Mouse (Mus musculus) lung, adult 18-20 months (tissue): ENCODE data around the gene Slc38a1.
"Not testable (repeated sequence)": the region's sequence is repeated elsewhere in the genome, so short reads cannot be mapped to it uniquely, and the experiment has no call there.

Source experiments
- DNase-seq, 2 experiments: peaks; one replicate each; pipeline ENCODE4 v3.0.0; 2022; ENCODE audit warnings: mixed read lengths in 2 of 2

Gene Slc38a1

DNA sequence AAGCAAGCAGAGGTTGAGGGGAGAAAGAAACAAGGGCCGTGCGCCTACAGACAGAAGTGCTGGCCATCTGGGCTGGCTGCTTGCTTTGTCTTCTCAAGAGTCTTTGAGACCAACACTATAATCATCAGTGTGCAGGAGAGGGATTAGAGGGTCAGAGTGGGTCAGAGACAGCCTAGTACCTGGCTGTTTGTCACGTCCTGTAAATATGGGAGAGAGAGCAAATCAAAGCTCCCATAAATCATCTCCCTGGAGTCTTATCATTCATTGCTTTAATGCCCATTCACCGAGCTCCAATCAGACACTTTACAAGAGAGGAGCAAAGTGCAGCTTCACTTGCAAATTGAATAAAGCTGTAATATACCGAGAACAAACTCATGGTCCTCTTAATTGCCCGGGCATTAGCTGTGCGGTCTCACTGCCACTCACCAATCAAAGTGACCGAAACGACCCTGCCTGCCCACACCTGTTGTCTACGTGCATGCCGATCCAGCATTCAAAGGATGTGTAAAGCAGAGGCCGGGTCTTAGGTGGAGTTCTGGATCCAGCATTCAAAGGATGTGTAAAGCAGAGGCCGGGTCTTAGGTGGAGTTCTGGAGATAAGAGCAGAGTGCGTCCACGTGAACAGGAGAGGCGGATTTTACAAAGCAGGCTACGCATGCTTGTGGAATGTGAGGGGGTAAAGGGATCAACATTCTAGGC lies 15.0 kb upstream of the Slc38a1 start:
- DNase-seq: no peak

DNA sequence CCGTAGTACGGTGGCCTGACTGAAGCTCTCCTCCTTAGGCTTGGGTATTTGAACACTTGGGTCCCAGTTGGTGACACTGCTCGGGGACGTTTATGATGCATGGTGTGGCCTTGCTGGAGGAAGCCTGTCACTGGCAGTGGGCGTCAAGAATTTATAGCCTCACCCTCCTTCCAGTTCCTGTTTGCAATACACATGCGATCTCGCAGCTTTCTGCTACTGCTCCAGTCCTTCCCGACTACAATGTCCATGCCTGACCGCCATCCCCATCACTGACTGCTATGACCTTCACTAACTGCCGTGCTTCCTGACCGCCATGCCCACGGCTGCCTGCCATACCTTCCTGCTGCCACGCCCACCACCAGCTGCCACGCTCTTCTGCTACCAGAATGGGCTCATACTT lies 12.8 kb upstream of the Slc38a1 start:
- DNase-seq: no peak

DNA sequence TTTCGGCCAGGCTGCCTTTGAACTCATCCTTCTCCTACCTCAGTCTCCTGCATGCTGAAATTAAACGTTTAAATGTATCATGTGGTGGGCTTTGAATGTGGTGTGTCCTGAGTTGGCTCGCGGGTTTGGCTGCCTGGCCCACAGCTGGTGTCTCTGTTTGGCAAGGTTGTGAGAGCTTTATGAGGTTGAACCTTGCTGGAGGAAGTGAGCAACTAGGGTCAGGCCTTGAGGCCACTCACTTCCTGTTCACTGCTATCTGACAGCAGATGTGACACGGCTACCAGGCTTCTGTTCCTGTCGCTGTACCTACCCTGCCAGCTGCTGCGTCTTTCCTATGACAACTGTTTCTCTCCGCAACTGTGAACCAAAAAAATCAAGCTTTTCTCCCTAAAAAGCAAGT lies 12.0 kb upstream of the Slc38a1 start:
- DNase-seq: peak in 1 of 2 experiments; percentile 30

DNA sequence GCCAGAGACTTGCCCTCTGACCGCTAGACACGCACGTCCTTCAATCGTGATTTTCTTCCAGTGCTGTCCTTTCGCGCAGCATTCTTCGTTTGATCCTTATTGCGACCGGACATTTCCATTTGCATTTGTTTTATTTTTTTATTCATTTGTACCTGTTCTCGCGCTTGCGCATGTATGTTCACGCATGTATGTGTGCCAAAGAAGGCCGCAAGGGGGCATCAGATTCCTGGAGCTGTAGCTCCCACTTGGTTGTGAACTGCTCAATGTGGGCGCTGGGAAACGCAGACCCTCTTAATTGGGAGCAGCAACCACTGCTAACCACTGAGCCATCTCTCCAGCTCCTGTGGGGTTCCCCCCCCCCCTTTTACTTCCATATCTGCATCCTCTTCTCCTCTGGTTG lies 10.3 kb upstream of the Slc38a1 start:
- DNase-seq: no peak

DNA sequence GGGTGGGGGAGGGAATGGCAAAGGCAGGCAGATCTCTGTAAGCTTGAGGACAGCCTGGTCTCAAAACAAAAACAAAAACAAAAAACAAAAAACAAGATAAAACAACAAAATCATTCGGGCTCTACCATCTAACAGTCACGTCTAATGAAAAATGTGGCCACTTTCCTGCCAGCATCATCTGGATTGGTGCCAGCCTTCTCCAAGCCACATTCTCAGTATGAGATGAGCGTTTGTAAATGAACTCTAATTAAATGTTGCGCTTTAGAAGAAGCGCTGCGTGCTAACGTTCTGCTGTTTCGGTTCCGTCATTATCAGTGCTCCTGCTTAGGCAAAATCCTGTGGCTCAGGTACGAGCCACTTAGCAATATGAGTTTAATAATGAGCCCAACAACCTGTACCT lies 9.8 kb upstream of the Slc38a1 start:
- no peak for DNase-seq

DNA sequence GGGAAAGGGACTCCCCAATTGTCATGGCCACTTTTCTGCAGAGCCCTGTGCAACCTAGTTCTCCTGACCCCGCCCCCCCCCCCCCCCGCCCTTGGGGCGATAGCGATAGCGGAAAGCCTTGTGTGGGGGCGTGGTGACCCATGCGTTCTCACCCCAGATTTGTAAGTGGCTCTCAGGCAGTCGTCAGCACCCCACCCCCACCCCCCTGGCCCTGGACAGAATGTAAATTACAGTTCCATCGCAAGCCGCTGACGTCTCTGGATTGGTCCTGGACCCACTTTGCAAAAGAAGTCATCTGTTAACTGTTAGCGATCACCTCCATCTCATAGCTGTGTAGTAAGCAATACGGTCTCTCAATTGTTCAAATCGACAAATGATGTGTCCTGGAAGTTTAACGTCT lies 4.7 kb upstream of the Slc38a1 start:
- DNase-seq: no peak

DNA sequence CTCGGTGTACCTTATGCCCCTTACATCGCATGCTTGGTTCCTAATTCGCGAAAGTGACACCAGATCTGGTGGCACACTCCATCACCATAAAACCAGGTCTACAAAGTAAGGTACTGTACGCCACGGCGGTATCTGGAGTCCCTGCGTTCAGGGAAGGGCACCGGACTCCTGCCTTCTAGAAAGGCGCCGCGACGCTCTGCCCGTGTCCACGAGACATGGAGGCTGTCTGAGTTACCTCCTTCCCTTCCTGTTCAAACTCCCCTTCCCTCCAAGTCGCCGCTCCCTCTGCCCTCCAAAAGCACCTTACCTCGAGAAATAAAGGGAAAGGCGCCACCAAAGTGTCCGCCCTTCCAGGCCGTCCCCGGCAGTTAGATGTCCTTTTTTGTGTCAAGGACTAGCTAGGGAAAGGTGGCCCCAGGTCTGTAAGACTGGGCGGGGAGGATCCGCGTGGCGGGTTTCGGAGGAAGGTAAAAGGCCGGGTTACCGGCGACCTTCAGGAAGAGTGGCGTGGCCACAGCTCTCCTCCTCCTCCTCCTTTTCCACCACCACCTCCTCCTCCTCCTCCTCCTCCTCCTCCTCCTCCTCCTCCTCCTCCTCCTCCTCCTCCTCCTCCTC lies 785 bp downstream of the Slc38a1 start:
- DNase-seq: peak; percentile 30 to 34

DNA sequence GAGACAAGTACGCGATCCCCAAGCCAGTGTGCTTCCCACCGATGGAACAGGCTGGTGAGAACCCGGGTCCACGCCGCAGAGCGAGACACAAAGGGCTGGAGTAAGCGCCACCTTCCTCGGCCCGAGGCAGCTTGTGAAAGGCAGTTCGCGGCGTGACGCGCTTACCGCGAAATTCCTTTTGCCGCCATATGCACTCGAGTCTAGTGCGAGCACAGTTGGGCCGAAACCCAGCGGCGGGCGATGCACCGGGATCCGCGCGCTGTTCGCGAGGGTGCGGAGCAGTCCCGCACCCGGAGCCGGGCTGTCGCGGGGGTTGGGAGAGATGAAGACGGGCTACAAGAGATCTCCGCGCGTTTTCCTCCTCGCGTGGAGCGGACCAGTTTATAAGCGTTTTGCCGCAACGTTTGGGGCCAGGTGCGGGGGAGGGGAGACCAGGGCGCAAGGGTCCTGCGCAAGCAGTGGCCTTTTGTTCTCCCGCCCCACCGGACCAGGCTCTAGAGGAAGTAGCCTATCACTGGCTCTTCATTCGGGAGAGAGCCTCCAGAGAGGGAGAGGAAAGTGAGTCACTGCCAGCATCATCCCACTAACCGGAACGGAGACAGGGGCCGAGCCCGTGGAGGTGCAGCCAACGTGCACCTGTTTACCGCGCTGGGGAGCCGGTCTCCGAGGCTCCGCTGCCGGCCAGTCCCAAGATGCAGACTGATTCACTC lies 1.4 kb downstream of the Slc38a1 start:
- peak; percentile 56 to 57 for DNase-seq

DNA sequence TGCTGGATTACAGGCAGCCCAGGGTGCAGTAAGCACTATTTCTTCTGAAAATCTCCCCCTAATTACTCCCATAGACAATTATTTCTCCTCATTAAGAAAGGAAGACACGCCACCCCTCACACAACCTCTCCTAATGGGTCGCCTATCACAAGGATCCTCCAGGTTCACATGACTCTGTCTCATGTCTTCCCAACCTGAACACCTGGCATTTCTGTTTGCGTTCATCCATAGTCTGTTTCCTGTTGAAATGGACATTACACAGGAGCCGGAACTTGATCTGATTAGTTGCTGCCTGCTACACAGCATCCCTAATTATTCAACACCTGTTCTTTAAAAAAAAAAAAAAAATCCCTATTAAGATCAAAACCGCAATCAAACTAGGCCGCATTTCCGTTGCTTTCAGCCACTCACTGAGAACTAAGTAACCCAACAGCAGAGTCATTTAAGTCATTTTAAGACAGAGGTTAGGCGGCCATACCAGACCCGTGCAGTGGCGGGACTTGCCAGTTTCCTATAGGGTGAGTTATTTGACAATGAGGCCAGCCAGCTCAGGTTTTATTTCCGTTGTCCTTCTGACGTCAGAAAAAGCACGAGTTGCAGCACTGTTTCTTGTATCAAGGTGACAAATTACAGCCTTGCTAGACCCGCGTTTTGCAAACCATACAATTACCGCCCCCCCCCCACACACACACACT lies 2.3 kb downstream of the Slc38a1 start:
- peak; percentile 32 to 36 for DNase-seq

DNA sequence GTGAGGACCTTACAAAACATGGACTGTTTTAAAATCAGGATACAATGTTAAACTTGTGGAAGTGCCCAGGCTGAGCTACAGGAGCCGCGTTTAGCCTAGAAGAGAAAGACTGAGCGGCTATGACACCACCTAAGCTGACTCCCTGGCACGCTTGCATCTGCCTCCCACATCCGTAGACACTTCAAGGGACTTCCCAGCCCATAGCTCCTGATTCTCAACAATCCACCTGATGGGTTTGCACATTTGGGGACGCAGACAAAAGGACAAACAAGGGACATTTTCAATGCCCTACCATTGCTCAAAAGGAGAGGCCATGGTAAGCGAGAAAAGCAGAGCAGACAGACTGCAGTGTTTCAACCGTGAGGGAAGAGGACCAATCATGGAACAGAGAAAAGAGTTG lies 3.1 kb downstream of the Slc38a1 start:
- no peak for DNase-seq

DNA sequence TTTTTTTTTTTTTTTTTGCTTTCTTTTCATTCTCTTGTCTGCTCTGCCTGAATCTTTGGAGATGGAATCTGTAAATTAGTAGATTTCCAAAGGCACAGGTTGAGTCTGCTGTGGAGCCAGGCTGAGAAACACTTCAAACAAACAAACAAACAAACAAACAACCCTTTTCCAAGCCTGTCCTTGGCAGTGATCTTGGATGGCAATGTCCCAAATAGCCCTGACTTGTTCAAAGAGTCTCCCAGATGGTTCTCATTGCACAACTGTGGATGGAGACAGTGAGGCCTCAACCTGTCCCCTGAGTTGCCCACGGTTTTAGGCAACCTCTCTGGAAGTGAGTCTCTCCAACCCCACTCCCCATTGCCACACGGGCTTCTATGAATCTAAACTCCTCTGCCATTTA lies 4.1 kb downstream of the Slc38a1 start:
- DNase-seq: no peak

DNA sequence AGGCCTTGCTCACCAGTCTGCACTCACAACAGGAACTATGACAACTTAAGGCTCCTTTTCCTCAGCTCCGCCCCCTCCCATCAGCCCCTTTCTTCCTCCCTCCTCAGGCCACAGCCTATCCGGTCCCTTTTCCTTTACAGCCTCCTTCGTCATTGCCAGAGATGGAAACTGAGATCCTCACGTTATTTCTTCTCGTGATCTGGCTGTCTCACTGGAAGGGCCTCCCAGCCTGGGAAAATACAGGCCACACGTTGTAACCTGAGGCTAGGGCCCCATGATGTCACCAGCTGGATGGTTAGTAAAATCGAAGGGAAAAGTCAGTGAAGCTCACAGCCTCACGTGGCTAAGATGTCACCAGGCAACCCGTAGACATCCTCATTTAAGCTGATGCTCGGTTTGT lies 4.5 kb downstream of the Slc38a1 start:
- peak; percentile 54 for DNase-seq

DNA sequence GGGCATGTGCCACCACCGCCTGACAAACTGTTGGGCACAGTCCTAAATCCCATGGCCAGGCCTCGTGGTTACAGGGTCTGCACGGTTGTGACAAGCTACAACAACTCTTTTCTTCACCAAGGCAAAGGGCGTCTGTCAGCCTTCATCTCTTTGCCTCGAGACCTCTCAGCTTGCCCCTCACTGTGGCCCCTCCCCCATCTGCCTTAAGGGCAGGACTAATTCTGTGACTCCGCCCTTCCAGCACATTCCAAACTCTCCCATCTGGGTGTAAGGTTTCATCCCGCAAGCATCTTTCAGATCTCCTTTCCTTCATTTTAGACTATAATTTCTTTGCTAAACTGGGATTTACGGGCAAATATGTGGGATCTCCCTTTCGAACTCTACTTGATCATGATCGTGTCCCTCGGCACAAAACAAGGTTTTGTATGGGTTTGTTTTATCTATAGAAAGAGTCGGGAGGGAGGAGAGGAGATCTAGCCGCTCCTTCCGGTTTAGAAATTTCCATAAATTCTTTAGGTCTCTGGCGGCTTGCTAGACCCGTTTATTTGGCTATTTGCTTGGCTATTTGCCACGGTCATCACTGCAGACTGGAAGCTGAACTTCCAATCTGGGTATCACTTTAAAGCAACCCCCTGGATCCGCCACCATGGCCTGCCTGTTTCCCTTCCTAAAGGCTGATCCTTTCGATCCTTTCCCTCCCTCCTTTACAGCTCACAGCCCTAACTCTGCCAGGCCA lies 7.9 kb downstream of the Slc38a1 start:
- DNase-seq: peak in 1 of 2 experiments; percentile 24

DNA sequence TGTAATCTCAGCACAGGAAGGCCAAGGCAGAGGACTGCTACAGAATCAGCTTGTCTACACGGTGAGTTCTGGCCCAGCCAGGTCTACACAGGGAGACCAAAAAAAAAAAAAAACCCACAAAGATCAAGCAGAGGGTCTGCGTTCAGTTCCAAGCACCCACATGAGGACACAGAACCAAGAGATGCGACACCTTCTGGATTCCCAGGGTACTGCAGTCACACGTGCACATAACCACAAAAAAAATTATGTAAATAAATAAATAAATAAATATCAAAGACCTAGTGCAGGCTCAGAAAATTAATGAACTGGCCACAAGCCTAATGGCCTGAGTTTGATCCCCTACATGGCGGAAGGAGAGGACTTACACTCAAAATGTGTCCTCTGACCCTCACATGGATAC lies 10.5 kb downstream of the Slc38a1 start:
- DNase-seq: no peak

DNA sequence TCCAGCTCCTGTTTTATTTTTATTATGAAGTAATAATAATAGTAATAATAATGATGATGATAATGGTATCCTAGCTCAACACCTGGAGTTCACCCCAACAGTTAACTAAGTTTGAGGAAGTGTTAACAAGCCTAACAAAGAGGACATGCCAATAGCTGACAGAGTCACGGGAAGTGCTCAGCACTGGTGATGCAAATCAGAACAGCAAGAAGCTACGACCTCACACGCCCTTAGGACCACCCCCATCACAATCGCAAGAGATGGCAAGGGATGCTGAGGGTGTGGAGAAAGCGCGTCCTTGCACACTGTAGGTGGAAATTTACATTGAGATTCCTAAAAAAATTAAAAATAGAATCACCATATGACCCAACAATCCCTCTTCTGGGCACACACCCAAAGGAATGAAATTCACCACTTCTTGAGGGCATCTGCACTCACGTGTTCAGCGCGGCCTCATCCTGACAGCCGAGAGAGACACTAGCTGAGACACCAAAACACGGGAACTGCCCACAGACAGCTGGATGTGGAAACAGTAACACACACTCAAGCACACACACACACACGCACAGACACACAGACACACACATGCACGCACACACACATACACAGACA lies 11.5 kb downstream of the Slc38a1 start:
- DNase-seq: no peak

DNA sequence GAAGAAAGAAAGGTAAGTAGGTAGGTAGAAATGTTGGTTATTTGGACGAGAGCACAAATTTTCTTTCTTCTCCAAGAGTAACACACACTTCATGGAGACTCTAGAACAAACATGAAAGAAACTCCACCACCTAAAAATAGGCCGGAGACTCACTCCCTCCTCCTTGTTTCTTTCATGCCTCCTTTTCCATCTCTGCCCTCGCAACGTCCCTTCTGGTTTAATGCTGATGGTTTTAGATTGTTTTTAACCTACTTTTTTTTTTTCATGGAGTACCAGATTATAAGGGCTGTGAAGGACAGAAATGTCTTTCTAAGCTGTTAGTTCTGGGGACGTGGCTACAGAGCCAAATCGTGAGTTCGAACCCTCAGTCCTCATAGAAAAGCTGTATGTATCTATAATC lies 14.5 kb downstream of the Slc38a1 start:
- DNase-seq: no peak

DNA sequence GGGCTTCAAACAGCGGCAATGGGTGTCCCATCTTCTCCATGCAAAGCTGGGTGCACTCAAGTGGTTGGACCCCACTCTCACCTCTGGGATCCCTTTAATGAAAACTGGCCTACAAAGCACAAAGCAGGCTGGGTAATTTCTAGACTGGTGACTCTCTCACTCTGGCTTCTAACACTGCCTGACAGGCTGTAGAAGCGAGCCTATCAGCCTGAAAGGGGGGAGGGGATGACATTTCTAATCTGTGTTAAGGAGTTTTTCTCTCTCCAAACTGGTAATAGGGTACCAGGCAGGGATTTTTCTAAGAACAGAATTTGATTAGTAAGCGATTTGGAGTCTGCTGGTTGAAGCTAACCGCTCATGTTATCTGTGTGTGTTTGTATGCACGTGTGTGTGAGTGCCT lies 15.8 kb downstream of the Slc38a1 start:
- no peak for DNase-seq

DNA sequence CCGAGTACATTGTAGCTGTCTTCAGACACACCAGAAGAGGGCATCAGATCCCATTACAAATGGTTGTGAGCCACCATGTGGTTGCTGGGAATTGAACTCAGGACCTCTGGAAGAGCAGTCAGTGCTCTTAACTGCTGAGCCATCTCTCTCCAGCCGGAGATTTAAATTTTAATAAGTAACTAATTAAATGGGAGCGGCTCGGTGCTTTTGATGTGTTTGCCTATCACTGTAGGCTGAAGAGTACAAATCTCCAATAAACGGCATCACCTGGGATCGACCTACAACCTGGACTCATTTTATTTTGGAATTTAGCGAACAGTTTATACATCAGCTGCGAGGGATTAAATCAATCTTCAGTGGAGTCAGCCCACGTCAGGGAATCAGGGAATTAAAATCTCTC lies 17.7 kb downstream of the Slc38a1 start:
- not testable (repeated sequence) for DNase-seq

DNA sequence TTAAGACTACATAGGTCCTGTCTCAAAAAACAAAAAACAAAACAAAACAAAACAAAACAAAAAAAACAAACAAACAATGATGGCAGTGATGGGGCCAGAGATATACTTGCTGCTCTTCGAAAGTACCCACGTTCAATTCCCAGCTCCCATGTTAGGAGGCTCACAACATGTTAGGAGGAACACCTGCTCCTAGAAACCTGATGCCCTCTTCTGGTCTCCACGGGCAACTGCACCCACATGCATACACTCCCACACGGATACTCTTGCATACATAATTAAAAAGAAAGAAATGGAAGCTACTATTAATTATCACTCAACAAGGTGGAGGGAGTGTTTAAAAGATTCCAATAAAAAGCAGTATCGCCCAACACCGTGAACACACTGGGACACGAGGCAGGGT lies 20.3 kb downstream of the Slc38a1 start:
- DNase-seq: no peak

DNA sequence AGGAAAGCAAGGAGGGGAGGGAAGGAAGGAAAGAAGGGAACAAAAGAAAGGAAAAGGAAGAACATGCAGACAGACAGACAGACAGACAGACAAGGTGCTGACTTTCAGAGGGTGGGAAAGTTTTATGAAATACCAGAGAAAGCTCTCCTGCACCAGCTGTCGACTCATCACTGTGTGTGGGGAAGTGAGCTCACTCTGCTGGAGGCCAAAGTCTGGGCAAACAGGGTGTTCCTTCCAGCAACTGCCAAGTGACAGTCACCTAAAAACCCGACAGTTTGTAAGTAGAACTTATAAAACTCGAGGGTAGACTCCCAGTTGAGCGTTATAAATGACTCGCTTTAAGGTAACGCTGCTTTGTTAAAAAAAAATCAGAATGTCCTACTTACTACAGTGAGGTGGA lies 21.0 kb downstream of the Slc38a1 start:
- DNase-seq: no peak

DNA sequence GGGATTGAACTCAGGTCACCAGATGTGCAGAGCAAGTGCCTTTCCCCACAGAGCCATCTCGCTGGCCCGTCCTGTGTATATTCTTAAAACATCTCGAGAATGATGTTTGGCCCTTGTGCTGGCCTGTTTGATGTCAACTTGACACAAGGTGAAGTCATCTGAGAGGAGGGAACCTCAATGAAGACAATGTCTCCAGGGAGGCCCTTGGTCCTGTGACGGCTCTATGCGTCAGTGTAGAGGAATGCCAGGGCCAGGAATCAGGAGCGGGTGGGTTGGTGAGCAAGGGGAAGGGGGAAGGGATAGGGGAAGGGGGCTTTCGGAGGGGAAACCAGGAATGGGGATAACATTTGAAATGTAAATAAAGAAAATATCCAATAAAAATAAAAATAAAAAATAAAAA lies 25.2 kb downstream of the Slc38a1 start:
- DNase-seq: no peak

DNA sequence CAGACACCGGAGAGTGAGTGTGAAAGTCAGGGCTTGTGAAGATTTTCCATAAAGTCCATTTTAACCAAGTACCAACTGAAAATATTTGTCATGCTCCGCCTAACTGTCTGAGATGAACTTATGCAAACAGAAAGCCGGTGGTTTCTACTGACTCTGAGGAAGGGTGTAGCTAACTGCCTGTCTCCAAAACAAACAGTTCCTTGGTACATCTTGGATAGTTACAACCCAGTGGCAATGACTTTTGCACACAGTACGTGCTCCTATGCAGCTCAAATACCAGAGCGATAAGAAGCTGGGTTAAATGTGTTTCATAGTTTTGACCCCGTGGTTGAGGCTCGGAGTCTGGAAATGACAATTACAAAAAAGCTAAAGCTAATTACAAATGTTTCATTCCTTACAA lies 34.0 kb downstream of the Slc38a1 start:
- DNase-seq: no peak

DNA sequence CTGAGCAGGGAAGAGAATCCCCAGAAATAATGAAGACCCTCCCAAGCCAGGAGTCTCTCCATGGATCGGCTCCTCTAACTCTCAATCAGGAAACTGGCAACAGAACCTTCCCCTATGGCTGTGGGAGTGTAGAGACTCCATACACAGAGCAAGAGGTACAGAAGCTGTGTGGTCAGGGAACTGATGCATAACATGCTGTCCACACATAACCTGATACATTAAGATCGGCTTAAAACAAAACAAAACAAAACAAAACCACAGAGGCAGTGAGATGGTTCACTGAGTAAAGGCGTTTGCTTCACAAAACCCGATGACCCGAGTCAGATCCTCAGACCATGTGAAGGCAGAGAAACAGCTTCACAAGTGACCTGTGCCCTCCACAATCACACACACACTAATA lies 35.3 kb downstream of the Slc38a1 start:
- DNase-seq: no peak
